Mouse (Mus musculus) gastrocnemius, adult 2 months (tissue): Measurements from ENCODE around the gene Aoc1. TPM values are rescaled to one million over a fixed set of nuclear protein-coding genes. Genes with fewer than 3 reads are reported as not detected.

Experiments used
- DNase-seq: peaks from one replicate; pipeline ENCODE4 v3.0.0; 2022
- H3K27ac ChIP-seq: fragments of 200-600 bp; 2 replicates; pipeline ENCODE4 v1.8.1; 2022; ENCODE audit warnings: mild to moderate bottlenecking
- H3K4me3 ChIP-seq: fragments of 200-600 bp; 2 replicates; pipeline ENCODE4 v1.8.1; 2022; ENCODE audit warnings: mild to moderate bottlenecking, moderate library complexity
- CTCF ChIP-seq: fragments of 200-600 bp; IDR thresholded peaks from 2 replicates; pipeline ENCODE4 v1.8.1; 2022; ENCODE audit warnings: antibody characterized with exemption, mild to moderate bottlenecking, moderate library complexity
- intact Hi-C: fragments of 180-260 bp; cut with DNase I; formaldehyde crosslinking; loops from one replicate; pipeline ENCODE4 v1.15.1; 2025
- total RNA-seq, 2 experiments: library from RNA; stranded (reverse); gene quantifications; 2 replicates each; pipeline ENCODE4 v1.2.3; 2021

Gene Aoc1
- total RNA-seq, 2 experiments from 2014 or later = not detected

DNA sequence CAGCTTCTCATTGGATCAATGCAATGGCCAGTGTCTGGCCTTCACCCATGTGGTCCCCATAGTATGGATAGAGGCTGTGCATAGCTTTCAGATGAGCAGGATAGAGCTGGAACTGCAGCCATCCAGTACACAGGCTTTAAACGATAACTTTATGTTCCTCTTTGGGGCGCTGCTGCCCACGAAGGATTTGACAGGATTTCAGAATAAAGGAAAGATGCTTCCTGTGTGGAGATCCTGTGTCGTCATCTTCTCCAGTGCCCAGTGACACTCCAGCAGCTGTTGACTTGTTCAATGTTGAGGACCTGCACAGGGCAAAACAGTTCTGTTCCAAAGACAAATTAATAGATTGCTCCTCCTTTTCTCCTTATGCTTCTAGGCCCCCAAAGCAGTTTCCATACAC is 84.1 kb downstream of the Aoc1 start:
- H3K27ac ChIP-seq = no peak overlapping the region
- DNase-seq = no peak
- no peak overlapping the region for H3K4me3 ChIP-seq
- intact Hi-C loops = loop anchor here (5.0 kb wide), 1 partner anchor 139 kb away; no protein-coding TSS in a partner anchor
- TF ChIP-seq CTCF = no peak

DNA sequence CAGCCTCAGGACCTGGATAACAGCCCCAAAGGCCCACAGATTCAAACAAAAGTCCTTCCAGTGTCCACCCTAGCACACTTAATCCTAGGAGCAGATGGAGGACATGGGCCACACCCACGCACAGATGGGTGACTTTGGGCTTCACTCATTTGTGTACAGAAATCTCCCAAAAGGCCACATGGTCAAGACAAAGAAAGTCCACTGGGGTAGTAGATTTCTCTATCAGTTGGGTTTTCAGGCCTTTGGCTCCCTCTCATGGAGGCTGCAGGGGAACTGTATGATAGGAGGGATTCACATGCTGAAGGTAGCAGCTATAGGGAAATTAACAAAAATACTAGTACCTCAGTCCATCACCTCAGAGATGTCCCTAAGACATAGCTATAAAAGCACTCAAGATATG is 85.4 kb downstream of the Aoc1 start:
- Histone ChIP-seq H3K27ac (no peak overlapping the region), H3K4me3 (no peak overlapping the region)
- DNase-seq = no peak
- intact Hi-C loops = loop anchor here (5.0 kb wide), 1 partner anchor 141 kb away; no protein-coding TSS in a partner anchor
- peak; percentile 29; the same call in 1 of the 2 replicates for TF ChIP-seq CTCF

Other genes starting within 250 kb of the Aoc1 start
- under 1 TPM; 0.38 to 0.50 TPM for gene AI854703, start 246.1 kb upstream of the Aoc1 start, total RNA-seq
- gene Gimap8, start 225.7 kb upstream of the Aoc1 start, total RNA-seq = 1 to 10 TPM; 2.4 to 3.2 TPM
- gene Gimap9, start 196.8 kb upstream of the Aoc1 start, total RNA-seq = 1 to 10 TPM; 1.1 to 1.2 TPM
- gene Gimap4, start 188.3 kb upstream of the Aoc1 start, total RNA-seq = 1 to 10 TPM; 3.6 to 5.5 TPM
- 10 to 100 TPM in 1 of 2 experiments, 1 to 10 TPM in 1; 8.4 to 13.8 TPM for gene Gimap6, start 164.7 kb upstream of the Aoc1 start, total RNA-seq
- gene Gm28053, start 154.3 kb upstream of the Aoc1 start, total RNA-seq = under 1 TPM in 1 of 2 experiments, not detected in 1; 0.84 TPM
- not detected for gene Gimap7, start 154.3 kb upstream of the Aoc1 start, total RNA-seq
- gene Gimap1, start 133.8 kb upstream of the Aoc1 start, total RNA-seq = 1 to 10 TPM; 2.2 to 2.3 TPM
- gene Gimap5, start 126.7 kb upstream of the Aoc1 start, total RNA-seq = 1 to 10 TPM; 1.5 to 1.6 TPM
- gene Gimap3, start 102.0 kb upstream of the Aoc1 start, total RNA-seq = not detected
- gene Tmem176a, start 32.0 kb upstream of the Aoc1 start, total RNA-seq = 1 to 10 TPM; 3.4 to 5.3 TPM
- gene Tmem176b, start 31.4 kb upstream of the Aoc1 start, total RNA-seq = 10 to 100 TPM; 11.4 to 12.9 TPM
- not detected for gene 1600015I10Rik, start 57.0 kb downstream of the Aoc1 start, total RNA-seq
- not detected for gene Doxl2, start 102.1 kb downstream of the Aoc1 start, total RNA-seq
- gene Svs1, start 114.0 kb downstream of the Aoc1 start, total RNA-seq = not detected
- 1 to 10 TPM in 1 of 2 experiments, under 1 TPM in 1; 0.71 to 4.0 TPM for gene Gpnmb, start 163.7 kb downstream of the Aoc1 start, total RNA-seq
- gene Malsu1, start 200.9 kb downstream of the Aoc1 start, total RNA-seq = 10 to 100 TPM; 45.6 to 51.4 TPM